Mouse (Mus musculus) heart, postnatal 25 days (tissue): ENCODE data around the gene Dnajc11. TPM values are rescaled to one million over a fixed set of nuclear protein-coding genes. Genes with fewer than 3 reads are reported as not detected.

ENCODE experiments used
- DNase-seq: peaks from one replicate; pipeline ENCODE4 v3.0.0; 2022; ENCODE audit warnings: low spot score
- intact Hi-C: fragments of 180-260 bp; cut with DNase I; formaldehyde crosslinking; loops from one replicate; pipeline ENCODE4 v1.15.1; 2025
- total RNA-seq, 2 experiments: library from RNA; stranded (reverse); gene quantifications; 2 replicates each; pipeline ENCODE4 v1.2.3; 2021

Dnajc11 gene
- total RNA-seq, 2 experiments from 2014 or later = 82.3 to 96.4 TPM

DNA sequence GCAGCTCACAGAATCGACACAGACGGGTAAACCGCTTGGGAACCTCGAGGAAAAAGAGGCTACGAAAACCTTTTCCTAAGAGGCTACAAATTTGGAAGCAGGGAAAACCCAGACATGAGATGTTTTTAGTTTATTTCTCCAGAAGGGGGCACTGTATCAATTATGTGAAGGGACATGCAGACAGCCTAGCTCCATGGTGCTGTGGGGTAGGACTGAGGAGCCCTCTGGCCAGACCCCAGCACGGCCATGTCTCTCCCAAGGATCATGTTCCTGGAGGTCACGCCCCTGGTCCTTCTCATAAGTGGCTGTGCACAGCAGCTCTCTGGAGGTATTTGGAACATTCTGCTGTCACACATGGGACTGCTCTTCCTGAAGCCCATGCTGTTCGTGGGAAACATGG is 47.2 kb downstream of the Dnajc11 start:
- intact Hi-C loops = loop anchor here (1.0 to 2.0 kb wide), 2 partner anchors 58 to 115 kb away; partner anchors contain the start of genes Nol9 and Tas1r1
- DNase-seq = no peak

- DNase-seq = peak; percentile 65
- intact Hi-C loops = loop anchor here (1.0 to 2.0 kb wide), 2 partner anchors 57 to 114 kb away; partner anchors contain the start of genes Nol9 and Tas1r1
Observed at GRCm38 (mm10) chr4:151981363-151981762, 47.9 kb downstream of the Dnajc11 start.

GRCm38 (mm10) chr4:151983043-151983442 is 49.6 kb downstream of the Dnajc11 start:
- DNase-seq = no peak
- intact Hi-C loops = no loop called here

DNA sequence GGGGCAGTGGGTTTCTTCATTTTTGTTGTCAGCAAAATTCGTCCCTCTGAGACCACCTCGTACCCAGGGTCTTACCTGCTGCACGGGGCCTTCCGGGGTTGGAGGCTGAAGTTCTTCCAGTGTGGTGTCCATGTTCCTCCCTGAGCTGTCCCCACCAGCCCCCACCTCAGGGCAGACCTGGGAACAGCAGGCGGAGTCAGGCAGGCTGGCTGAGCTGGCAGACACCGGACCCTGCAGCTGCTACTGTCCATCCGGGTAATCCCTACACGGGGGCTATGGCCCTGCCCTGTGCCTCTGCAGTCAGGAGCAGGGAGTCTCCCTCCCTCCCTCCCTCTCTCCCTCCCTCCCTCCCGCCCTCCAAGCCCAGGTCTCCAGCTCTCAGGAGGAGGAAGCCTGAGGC is 50.1 kb downstream of the Dnajc11 start:
- intact Hi-C loops = no loop called here
- DNase-seq = no peak

GRCm38 (mm10) chr4:151985886-151986285 is 52.4 kb downstream of the Dnajc11 start:
- intact Hi-C loops = loop anchor here (2.0 kb wide), 1 partner anchor 41 kb away; the partner anchor contains the start of gene Zbtb48
- DNase-seq = no peak

- intact Hi-C loops = loop anchor here (2.0 kb wide), 1 partner anchor 40 kb away; the partner anchor contains the start of gene Zbtb48
- no peak for DNase-seq
Observed at GRCm38 (mm10) chr4:151986650-151987049, 53.2 kb downstream of the Dnajc11 start.

- no peak for DNase-seq
- intact Hi-C loops = no loop called here
Observed at GRCm38 (mm10) chr4:151988014-151988341, 54.5 kb downstream of the Dnajc11 start.

DNA sequence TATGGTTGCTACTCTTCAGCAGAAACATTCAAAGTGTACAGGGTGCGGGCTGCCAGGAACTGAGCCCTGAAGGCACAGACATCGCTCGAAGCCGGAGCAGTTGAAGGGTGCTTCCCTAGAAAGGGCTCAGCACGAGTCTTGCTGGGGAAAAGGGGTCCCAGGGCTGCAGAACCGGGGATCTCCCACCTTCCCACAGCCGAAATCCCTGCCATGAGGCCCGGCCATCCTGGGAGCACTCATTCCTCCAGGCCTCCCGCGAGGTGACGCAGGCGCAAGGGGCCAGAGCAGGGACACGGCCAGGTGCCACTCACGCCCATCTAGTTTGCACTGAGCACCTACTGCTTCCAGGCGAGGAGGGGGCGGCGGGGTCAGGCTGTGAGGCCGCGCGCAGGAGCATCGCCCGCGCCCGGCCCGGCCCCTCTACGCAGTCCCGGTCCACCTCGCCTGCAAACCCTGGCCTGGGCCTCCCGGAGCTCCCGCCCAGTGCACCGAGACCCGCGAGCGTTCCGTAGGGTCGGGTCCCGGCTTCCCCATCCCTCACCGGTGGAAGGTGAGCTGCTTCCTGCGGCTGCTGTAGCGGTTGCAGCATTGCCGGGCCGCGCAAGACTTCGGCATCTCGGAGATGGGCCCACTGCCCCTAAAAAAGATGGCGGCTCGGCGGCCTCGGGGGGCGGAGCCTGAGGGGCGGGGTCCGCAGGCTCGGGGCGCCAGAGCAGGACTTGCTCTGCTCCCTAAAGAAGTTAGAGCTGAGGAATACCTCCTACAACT is 55.0 kb downstream of the Dnajc11 start, which contains the start of gene Thap3:
Gene Thap3 (minus strand): TSS at position 656 of the 768 bp plus-strand sequence.
- peak; percentile 69 for DNase-seq
- intact Hi-C loops = no loop called here

DNA sequence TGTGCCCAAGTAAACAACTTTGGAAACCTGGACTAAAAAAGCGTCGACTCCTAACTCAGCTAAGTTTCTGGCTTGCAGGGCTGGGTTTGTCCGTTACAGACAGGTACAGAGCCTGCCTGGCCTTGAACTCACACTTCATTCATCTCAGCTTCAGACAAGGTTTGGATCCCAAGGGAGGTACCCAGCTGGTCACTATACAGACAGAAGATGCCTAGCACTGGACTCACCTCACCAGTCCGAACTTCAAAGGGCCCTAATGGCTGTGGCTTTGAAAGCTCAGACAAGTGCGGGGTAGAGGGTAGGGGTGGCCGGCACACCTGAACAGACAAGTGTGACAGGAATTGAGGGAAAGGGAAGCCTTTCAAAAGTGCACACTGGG is 55.6 kb downstream of the Dnajc11 start:
- intact Hi-C loops = no loop called here
- no peak for DNase-seq

- intact Hi-C loops = no loop called here
- no peak for DNase-seq
Observed at GRCm38 (mm10) chr4:151992091-151992490, 58.6 kb downstream of the Dnajc11 start.

DNA sequence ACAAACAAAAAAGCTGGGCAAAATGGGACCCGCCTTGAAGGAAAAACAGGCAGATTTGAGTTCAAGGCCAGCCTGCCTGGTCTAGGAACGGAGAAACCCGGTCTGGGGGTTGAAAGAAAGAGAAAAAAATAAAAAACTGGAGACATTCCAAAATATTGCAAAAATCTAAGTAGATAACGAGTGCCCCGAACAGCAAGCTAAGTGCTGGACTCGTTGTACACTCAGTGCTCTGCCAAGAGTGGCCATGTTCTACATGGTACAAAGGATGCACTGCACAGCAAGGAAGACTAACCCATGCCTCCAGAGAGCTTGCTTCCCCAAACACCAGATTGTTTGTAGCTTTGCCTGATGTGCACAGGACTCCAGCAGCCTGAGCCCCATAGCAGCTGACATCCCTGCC is 59.5 kb downstream of the Dnajc11 start:
- intact Hi-C loops = no loop called here
- no peak for DNase-seq

GRCm38 (mm10) chr4:151994228-151995171 is 61.0 kb downstream of the Dnajc11 start:
- intact Hi-C loops = no loop called here
- no peak for DNase-seq

DNA sequence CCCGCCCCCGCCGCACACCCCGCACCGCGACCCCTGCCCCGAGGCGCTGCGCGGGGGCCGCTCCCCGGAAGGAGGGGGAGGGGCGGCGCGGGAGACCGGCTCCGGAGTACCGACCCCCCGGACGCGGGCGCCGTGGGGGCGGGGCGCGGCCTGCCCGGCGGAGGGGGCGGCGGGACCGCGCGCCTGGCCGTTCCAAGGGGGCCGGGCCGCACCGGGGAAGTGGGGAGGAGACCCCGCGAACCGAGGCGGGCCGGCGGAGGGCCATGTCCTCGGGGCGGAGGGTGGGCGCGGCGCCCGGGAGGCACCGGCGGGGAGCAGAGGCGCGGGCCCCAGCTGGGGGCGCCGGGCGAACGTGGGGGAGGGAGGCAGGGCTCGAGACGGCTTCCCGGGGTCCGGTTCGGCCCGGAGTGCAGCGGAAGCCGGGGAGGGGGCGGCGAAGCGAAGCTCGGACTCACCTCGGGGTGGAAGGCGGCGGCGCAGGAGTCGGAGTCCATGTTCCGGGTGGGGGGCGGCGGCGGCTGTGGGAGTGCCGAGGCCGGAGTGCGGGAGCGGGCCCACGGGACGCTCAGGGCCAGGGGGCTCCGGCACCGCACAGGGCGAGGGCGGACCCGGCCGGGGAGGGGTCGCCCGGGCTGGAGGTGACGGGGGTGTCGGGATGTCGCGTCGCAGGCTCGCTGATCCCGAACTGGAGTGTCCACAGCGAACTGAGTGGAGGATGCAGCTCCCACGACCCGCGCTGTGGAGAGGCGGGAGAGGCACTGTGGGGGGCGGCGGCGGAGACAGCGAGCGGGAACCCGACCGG is 62.1 kb downstream of the Dnajc11 start:
- intact Hi-C loops = no loop called here
- peak; percentile 18 for DNase-seq

GRCm38 (mm10) chr4:151996173-151996950 is 62.9 kb downstream of the Dnajc11 start, which contains the start of gene Phf13:
Phf13 (minus strand) TSS chr4:151996258.
- peak; percentile 98 for DNase-seq
- intact Hi-C loops = no loop called here

- no peak for DNase-seq
- intact Hi-C loops = no loop called here
Observed at GRCm38 (mm10) chr4:151996951-151997222, 63.4 kb downstream of the Dnajc11 start.

DNA sequence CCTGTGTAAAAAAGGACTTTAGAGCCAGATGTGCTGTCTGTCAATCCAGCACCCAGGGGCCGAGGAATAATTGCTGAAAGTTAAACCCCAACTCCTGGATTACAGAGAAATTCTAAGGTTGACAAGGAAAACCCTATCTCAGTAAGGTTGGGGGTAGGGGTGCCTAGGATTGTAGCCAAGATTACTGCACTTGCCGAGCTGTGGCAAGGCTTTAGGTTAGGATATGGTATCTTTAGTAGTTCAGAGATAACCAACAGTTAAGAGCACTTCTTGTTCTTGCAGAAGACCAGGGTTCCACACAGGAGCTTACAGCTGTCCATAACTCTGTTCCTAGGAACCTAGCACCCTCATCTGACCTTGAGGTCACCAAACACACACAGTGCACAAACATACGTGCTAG is 64.2 kb downstream of the Dnajc11 start:
- intact Hi-C loops = no loop called here
- DNase-seq = no peak

- no peak for DNase-seq
- intact Hi-C loops = no loop called here
Observed at GRCm38 (mm10) chr4:151999481-151999880, 66.0 kb downstream of the Dnajc11 start.

DNA sequence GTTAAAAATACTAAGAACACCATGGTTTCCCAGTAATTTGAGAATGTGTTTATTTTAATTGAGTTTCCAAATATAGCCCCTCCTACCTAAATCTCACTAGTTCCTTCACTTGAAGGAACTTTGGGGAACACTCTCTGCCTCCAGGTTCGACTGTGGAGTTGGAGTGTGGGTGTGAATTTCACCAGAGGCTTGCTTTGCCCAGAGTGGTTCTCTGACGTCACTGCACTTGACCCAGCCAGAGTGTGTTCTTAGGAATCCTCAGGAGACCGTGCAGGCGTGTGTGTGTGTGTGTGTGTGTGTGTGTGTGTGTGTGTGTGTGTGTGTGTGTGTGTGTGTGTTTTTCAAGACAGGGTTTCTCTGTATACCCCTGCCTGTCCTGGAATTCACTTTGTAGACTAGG is 67.4 kb downstream of the Dnajc11 start:
- DNase-seq = no peak
- intact Hi-C loops = no loop called here

GRCm38 (mm10) chr4:152001335-152001734 is 67.8 kb downstream of the Dnajc11 start:
- intact Hi-C loops = no loop called here
- DNase-seq = no peak
